Mouse (Mus musculus): ENCODE data around the gene Olfr1262. TPM values are rescaled to one million over a fixed set of nuclear protein-coding genes. Genes with fewer than 3 reads are reported as not detected.

The Olfr1262 gene
- total RNA-seq (2014; fragmentation: Nextera tagmentation) = not detected in 2 replicates
- total RNA-seq (2017) = not detected in 2 replicates

DNA sequence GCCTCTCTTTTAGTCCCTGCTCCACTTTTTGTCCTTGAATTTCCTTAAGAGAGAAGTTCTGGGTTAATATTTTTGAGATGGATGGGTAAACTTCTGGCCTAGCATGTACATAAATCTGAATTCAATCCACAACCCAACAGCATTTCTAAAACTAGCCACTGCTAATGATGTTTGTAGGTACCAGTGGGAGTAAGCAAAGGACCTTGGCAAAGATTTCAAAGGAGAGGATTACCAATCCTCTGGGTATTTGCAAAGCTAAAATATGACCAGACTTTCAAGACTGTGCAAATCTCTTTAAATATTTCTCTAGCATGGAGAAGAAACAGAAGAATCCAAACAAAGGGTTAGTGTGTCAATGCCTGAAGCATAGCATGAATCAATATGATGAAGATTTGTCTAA lies at the start of gene Olfr1262:
Gene Olfr1262, plus strand, starts transcription at position 301 of the 400 bp plus-strand sequence.
- no peak for ATAC-seq (replicated peaks; ENCODE audit: poor library complexity, severe bottlenecking)

DNA sequence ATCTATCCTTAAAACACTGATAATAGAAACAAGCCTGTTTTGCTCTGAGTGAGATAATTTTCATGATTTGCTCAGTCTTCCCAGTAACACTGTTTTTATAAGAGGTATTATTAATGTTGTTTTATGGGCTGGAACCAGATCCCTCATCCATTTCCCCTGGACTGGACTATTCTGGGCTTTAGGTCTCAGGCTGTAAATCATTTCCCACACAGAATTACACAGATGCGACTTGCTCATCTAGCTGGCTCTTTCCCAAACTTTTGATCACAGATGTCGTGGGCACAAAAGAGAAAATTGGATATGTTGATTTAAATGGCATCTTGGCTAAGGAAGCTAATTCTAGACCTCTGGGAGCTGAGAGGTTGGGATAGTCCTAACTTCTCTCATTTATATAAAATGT lies 25.8 kb upstream of the Olfr1262 start, which contains the start of gene Olfr1260:
Gene Olfr1260, plus strand, starts transcription at position 157 of the 400 bp plus-strand sequence.
- ATAC-seq (replicated peaks; ENCODE audit: poor library complexity, severe bottlenecking) = no peak

DNA sequence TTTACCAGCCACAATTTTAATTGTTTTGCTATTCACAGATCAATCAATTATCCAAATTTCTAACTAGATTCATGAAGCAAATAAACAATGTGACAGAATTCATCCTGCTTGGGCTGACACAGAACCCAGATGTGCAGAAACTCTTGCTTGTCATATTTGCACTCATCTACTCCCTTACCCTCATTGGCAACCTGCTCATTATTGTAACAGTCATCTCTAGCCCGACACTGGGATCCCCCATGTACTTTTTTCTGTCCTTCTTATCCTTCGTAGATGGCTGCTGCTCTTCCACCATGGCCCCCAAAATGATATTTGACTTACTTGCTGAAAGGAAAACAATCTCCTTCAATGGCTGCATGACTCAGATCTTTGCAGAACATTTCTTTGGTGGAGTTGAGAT lies 22.2 kb upstream of the Olfr1262 start:
- no peak for ATAC-seq (replicated peaks; ENCODE audit: poor library complexity, severe bottlenecking)

DNA sequence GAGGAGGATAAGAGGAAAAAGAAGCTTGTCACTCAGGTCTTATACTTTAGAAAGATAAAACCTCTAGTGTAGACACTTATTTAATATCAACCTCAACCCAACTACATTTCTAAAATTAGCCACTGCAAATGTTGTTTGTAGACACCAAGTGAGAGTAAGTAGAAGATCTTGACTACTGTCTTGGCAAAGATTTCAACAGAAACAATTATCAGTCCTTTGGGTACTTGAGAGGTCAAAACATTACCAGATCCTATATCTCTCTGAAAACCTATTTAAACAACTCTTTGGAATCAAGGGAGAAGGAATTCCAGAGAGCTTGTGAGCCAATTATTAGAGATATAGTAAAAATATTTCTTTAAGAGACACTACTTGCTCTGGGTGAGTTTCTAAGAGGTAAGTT lies 9.0 kb upstream of the Olfr1262 start, which contains the start of gene Olfr1261:
Gene Olfr1261, plus strand, starts transcription at position 301 of the 400 bp plus-strand sequence.
- no peak for ATAC-seq (replicated peaks; ENCODE audit: poor library complexity, severe bottlenecking)

- no peak for ATAC-seq (replicated peaks; ENCODE audit: poor library complexity, severe bottlenecking)
Observed at GRCm38 (mm10) chr2:90011831-90012230, 11.9 kb downstream of the Olfr1262 start, which contains the start of gene Olfr1263. Gene Olfr1263 (plus strand): TSS chr2:90012131.

DNA sequence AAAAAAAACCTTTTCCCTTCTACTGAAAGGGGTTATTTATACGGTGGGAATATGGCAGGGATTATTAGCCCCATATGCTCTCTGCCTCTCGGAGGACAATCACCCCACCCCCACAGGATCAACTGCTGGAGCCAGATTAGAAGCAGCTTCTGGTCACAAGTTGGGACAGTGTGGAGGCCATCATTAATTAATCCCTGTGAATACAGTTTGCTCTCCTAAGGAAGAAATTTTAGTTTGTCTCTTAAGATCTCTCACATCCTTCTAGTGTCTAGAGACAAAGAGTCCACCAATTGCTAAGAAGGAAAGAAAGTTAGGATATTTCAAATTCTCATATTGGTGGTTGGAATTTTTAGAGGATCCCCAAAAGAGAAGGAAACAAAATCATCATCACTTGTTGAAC lies 25.5 kb downstream of the Olfr1262 start, which contains the start of gene Olfr1264:
Gene Olfr1264, minus strand, starts transcription at position 101 of the 400 bp plus-strand sequence.
- no peak for ATAC-seq (replicated peaks; ENCODE audit: poor library complexity, severe bottlenecking)

- no peak for ATAC-seq (replicated peaks; ENCODE audit: poor library complexity, severe bottlenecking)
Observed at GRCm38 (mm10) chr2:90035037-90035436, 35.1 kb downstream of the Olfr1262 start, which contains the start of gene Olfr1265. Gene Olfr1265 (plus strand): TSS chr2:90035337.

Other genes starting within 250 kb of the Olfr1262 start
- not detected in 2 replicates for gene Olfr1253, start 243.1 kb upstream of the Olfr1262 start, total RNA-seq (2014; fragmentation: Nextera tagmentation)
- gene Olfr1253, start 243.1 kb upstream of the Olfr1262 start, total RNA-seq (2017) = not detected in 2 replicates
- gene Olfr1254, start 206.5 kb upstream of the Olfr1262 start, total RNA-seq (2014; fragmentation: Nextera tagmentation) = not detected in 2 replicates
- gene Olfr1254, start 206.5 kb upstream of the Olfr1262 start, total RNA-seq (2017) = not detected in 2 replicates
- not detected in 2 replicates for gene Olfr1255, start 188.1 kb upstream of the Olfr1262 start, total RNA-seq (2014; fragmentation: Nextera tagmentation)
- not detected in 2 replicates for gene Olfr1255, start 188.1 kb upstream of the Olfr1262 start, total RNA-seq (2017)
- gene Olfr1256, start 158.6 kb upstream of the Olfr1262 start, total RNA-seq (2014; fragmentation: Nextera tagmentation) = not detected in 2 replicates
- not detected in 2 replicates for gene Olfr1256, start 158.6 kb upstream of the Olfr1262 start, total RNA-seq (2017)
- not detected in 2 replicates for gene Olfr48, start 151.9 kb upstream of the Olfr1262 start, total RNA-seq (2014; fragmentation: Nextera tagmentation)
- not detected in 2 replicates for gene Olfr48, start 151.9 kb upstream of the Olfr1262 start, total RNA-seq (2017)
- not detected in 2 replicates for gene Olfr1257, start 121.7 kb upstream of the Olfr1262 start, total RNA-seq (2014; fragmentation: Nextera tagmentation)
- gene Olfr1257, start 121.7 kb upstream of the Olfr1262 start, total RNA-seq (2017) = not detected in 2 replicates
- not detected in 2 replicates for gene Olfr1258, start 72.8 kb upstream of the Olfr1262 start, total RNA-seq (2014; fragmentation: Nextera tagmentation)
- not detected in 2 replicates for gene Olfr1258, start 72.8 kb upstream of the Olfr1262 start, total RNA-seq (2017)
- not detected in 2 replicates for gene Olfr1259, start 51.5 kb upstream of the Olfr1262 start, total RNA-seq (2014; fragmentation: Nextera tagmentation)
- gene Olfr1259, start 51.5 kb upstream of the Olfr1262 start, total RNA-seq (2017) = not detected in 2 replicates
- gene Olfr1260, start 25.8 kb upstream of the Olfr1262 start, total RNA-seq (2014; fragmentation: Nextera tagmentation) = not detected in 2 replicates
- gene Olfr1260, start 25.8 kb upstream of the Olfr1262 start, total RNA-seq (2017) = not detected in 2 replicates
- not detected in 2 replicates for gene Olfr1261, start 8.9 kb upstream of the Olfr1262 start, total RNA-seq (2014; fragmentation: Nextera tagmentation)
- gene Olfr1261, start 8.9 kb upstream of the Olfr1262 start, total RNA-seq (2017) = not detected in 2 replicates
- gene Olfr1263, start 12.0 kb downstream of the Olfr1262 start, total RNA-seq (2014; fragmentation: Nextera tagmentation) = not detected in 2 replicates
- gene Olfr1263, start 12.0 kb downstream of the Olfr1262 start, total RNA-seq (2017) = not detected in 2 replicates
- not detected in 2 replicates for gene Olfr1264, start 25.4 kb downstream of the Olfr1262 start, total RNA-seq (2014; fragmentation: Nextera tagmentation)
- not detected in 2 replicates for gene Olfr1264, start 25.4 kb downstream of the Olfr1262 start, total RNA-seq (2017)
- not detected in 2 replicates for gene Olfr1265, start 35.2 kb downstream of the Olfr1262 start, total RNA-seq (2014; fragmentation: Nextera tagmentation)
- gene Olfr1265, start 35.2 kb downstream of the Olfr1262 start, total RNA-seq (2017) = not detected in 2 replicates
- not detected in 2 replicates for gene Olfr140, start 63.4 kb downstream of the Olfr1262 start, total RNA-seq (2014; fragmentation: Nextera tagmentation)
- not detected in 2 replicates for gene Olfr140, start 63.4 kb downstream of the Olfr1262 start, total RNA-seq (2017)
- gene Olfr1269, start 121.3 kb downstream of the Olfr1262 start, total RNA-seq (2014; fragmentation: Nextera tagmentation) = not detected in 2 replicates
- not detected in 2 replicates for gene Olfr1269, start 121.3 kb downstream of the Olfr1262 start, total RNA-seq (2017)
- not detected in 2 replicates for gene Olfr32, start 142.2 kb downstream of the Olfr1262 start, total RNA-seq (2014; fragmentation: Nextera tagmentation)
- not detected in 2 replicates for gene Olfr32, start 142.2 kb downstream of the Olfr1262 start, total RNA-seq (2017)
- not detected in 2 replicates for gene Olfr1270, start 152.9 kb downstream of the Olfr1262 start, total RNA-seq (2014; fragmentation: Nextera tagmentation)
- gene Olfr1270, start 152.9 kb downstream of the Olfr1262 start, total RNA-seq (2017) = not detected in 2 replicates
- not detected in 2 replicates for gene Olfr1506, start 224.3 kb downstream of the Olfr1262 start, total RNA-seq (2014; fragmentation: Nextera tagmentation)
- not detected in 2 replicates for gene Olfr1506, start 224.3 kb downstream of the Olfr1262 start, total RNA-seq (2017)